Mouse (Mus musculus): ENCODE measurements around the gene Apoe. TPM values are rescaled to one million over a fixed set of nuclear protein-coding genes. Genes with fewer than 3 reads are reported as not detected.

The Apoe gene
- polyA plus RNA-seq, 1 experiment from 2014 or later, result 385 TPM

- 0 out of 2 replicates have a peak, but pooled peaks cover 23% of the 10 kb centered on the region for H3K36me3 ChIP-seq (replicated peaks)
- peaks cover 20% of the 10 kb centered on the region for H3K4me1 ChIP-seq
- WGBS, result 0% methylated on average over 39 of the region's 39 CpGs
- ATAC-seq (replicated peaks), result no peak
- H3K4me2 ChIP-seq, result peak overlapping the region; percentile 94
- H3K27me3 ChIP-seq (replicated peaks), result no peaks in the 10 kb centered on the region
- H3K27ac ChIP-seq, result peak overlapping the region; percentile 79
- H3K9ac ChIP-seq, result peak overlapping the region; percentile 90
- H3K4me3 ChIP-seq, result peak overlapping the region; percentile 88
- H3K9me3 ChIP-seq, result no peaks in the 10 kb centered on the region
Measured at GRCm38 (mm10) chr7:19714836-19715235, 15.8 kb upstream of the Apoe start.

DNA sequence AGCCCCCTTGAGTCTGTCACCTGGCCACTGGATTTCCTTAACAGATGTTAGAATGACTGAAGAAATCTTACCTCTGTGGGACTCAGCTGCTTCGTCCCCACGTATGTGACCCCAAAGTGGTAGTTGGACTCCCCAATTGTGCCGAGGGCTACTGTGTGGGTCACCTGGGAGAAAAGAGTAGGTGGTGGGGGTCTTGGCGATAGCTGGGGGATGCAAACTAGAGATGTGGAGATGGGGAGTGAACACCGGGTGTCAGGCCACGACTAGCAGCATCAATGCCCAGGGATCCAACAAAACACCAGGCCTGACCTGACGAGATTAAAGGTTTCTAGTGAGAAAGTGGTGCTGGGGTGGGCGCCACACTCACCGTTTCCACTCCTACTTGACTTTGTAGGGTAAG is 14.6 kb upstream of the Apoe start:
- no peak overlapping the region for H3K9ac ChIP-seq
- H3K4me1 ChIP-seq, result peaks cover 20% of the 10 kb centered on the region
- 0 out of 2 replicates have a peak, but pooled peaks cover 19% of the 10 kb centered on the region for H3K36me3 ChIP-seq (replicated peaks)
- 92% methylated on average over 9 of the region's 9 CpGs for WGBS
- no peak overlapping the region for H3K4me3 ChIP-seq
- no peak overlapping the region for H3K4me2 ChIP-seq
- no peak overlapping the region for H3K27ac ChIP-seq
- no peaks in the 10 kb centered on the region for H3K9me3 ChIP-seq
- no peaks in the 10 kb centered on the region for H3K27me3 ChIP-seq (replicated peaks)
- ATAC-seq (replicated peaks), result no peak

GRCm38 (mm10) chr7:19713196-19713595 is 14.2 kb upstream of the Apoe start:
- 0 out of 2 replicates have a peak, but pooled peaks cover 19% of the 10 kb centered on the region for H3K36me3 ChIP-seq (replicated peaks)
- H3K4me2 ChIP-seq, result no peak overlapping the region
- H3K9ac ChIP-seq, result no peak overlapping the region
- no peaks in the 10 kb centered on the region for H3K27me3 ChIP-seq (replicated peaks)
- no peak for ATAC-seq (replicated peaks)
- no peaks in the 10 kb centered on the region for H3K9me3 ChIP-seq
- peaks cover 20% of the 10 kb centered on the region for H3K4me1 ChIP-seq
- no peak overlapping the region for H3K4me3 ChIP-seq
- WGBS, result 56% methylated on average over 4 of the region's 4 CpGs
- H3K27ac ChIP-seq, result no peak overlapping the region

GRCm38 (mm10) chr7:19712414-19712813 is 13.4 kb upstream of the Apoe start:
- Histone ChIP-seq H3K27me3 (replicated peaks) (no peaks in the 10 kb centered on the region), H3K36me3 (replicated peaks) (0 out of 2 replicates have a peak, but pooled peaks cover 20% of the 10 kb centered on the region), H3K4me1 (peaks cover 20% of the 10 kb centered on the region), H3K9ac (no peak overlapping the region), H3K4me3 (no peak overlapping the region), H3K27ac (no peak overlapping the region), H3K4me2 (no peak overlapping the region), H3K9me3 (no peaks in the 10 kb centered on the region)
- WGBS, result 78% methylated on average over 4 of the region's 4 CpGs
- no peak for ATAC-seq (replicated peaks)

DNA sequence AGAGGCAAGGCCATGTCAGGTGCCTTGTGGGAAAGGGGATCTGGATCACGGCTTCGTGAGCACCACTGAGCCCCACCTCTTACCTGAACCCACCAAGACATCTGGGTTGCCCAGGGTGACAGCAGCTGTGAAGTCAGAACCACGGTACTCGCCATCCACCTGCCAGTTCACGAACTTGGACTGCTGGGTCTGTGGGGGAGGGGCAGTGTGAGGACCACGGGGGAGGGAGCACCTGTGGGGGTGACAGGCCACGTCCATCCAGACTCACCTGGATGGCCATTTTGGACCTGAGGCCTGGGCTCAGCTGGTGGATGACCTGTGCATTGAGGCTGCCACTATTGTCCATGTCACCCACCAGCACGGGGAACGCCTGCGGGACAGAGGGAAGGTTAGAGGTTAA is 11.7 kb upstream of the Apoe start:
- H3K36me3 ChIP-seq (replicated peaks), result 0 out of 2 replicates have a peak, but pooled peaks cover 22% of the 10 kb centered on the region
- 95% methylated on average over 10 of the region's 10 CpGs for WGBS
- peaks cover 13% of the 10 kb centered on the region for H3K4me1 ChIP-seq

GRCm38 (mm10) chr7:19705271-19705670 is 6.3 kb upstream of the Apoe start:
- 95% methylated on average over 7 of the region's 7 CpGs for WGBS
- no peaks in the 10 kb centered on the region for H3K4me1 ChIP-seq

More for the DNA sequence above, 11.7 kb upstream of the Apoe start:
- H3K9me3 ChIP-seq, result no peaks in the 10 kb centered on the region
- H3K4me3 ChIP-seq, result no peak overlapping the region
- H3K4me2 ChIP-seq, result no peak overlapping the region
- H3K27ac ChIP-seq, result no peak overlapping the region
- H3K27me3 ChIP-seq (replicated peaks), result no peaks in the 10 kb centered on the region
- H3K9ac ChIP-seq, result no peak overlapping the region
- no peak for ATAC-seq (replicated peaks)

GRCm38 (mm10) chr7:19704475-19704874 is 5.5 kb upstream of the Apoe start:
- Histone ChIP-seq H3K9ac (no peak overlapping the region), H3K4me2 (no peak overlapping the region), H3K36me3 (replicated peaks) (peaks cover 10% of the 10 kb centered on the region; the same call in 1 of the 2 replicates), H3K27me3 (replicated peaks) (no peaks in the 10 kb centered on the region), H3K9me3 (no peaks in the 10 kb centered on the region), H3K4me3 (no peak overlapping the region), H3K4me1 (peaks cover 2% of the 10 kb centered on the region), H3K27ac (no peak overlapping the region)
- 87% methylated on average over 4 of the region's 4 CpGs for WGBS
- ATAC-seq (replicated peaks), result no peak

More at GRCm38 (mm10) chr7:19705271-19705670, 6.3 kb upstream of the Apoe start:
- no peak overlapping the region for H3K27ac ChIP-seq
- no peak for ATAC-seq (replicated peaks)
- no peaks in the 10 kb centered on the region for H3K9me3 ChIP-seq
- H3K27me3 ChIP-seq (replicated peaks), result no peaks in the 10 kb centered on the region
- no peak overlapping the region for H3K9ac ChIP-seq
- no peak overlapping the region for H3K4me2 ChIP-seq
- no peak overlapping the region for H3K4me3 ChIP-seq
- H3K36me3 ChIP-seq (replicated peaks), result peaks cover 14% of the 10 kb centered on the region; the same call in 1 of the 2 replicates

- WGBS, result 92% methylated on average over 16 of the region's 16 CpGs
- Histone ChIP-seq H3K27me3 (replicated peaks) (no peaks in the 10 kb centered on the region), H3K4me1 (peaks cover 17% of the 10 kb centered on the region), H3K27ac (no peak overlapping the region), H3K4me2 (no peak overlapping the region), H3K9me3 (no peaks in the 10 kb centered on the region), H3K4me3 (no peak overlapping the region), H3K9ac (no peak overlapping the region), H3K36me3 (replicated peaks) (peaks cover 10% of the 10 kb centered on the region; the same call in 1 of the 2 replicates)
- ATAC-seq (replicated peaks), result no peak
Measured at GRCm38 (mm10) chr7:19702859-19703555, 4.0 kb upstream of the Apoe start.

DNA sequence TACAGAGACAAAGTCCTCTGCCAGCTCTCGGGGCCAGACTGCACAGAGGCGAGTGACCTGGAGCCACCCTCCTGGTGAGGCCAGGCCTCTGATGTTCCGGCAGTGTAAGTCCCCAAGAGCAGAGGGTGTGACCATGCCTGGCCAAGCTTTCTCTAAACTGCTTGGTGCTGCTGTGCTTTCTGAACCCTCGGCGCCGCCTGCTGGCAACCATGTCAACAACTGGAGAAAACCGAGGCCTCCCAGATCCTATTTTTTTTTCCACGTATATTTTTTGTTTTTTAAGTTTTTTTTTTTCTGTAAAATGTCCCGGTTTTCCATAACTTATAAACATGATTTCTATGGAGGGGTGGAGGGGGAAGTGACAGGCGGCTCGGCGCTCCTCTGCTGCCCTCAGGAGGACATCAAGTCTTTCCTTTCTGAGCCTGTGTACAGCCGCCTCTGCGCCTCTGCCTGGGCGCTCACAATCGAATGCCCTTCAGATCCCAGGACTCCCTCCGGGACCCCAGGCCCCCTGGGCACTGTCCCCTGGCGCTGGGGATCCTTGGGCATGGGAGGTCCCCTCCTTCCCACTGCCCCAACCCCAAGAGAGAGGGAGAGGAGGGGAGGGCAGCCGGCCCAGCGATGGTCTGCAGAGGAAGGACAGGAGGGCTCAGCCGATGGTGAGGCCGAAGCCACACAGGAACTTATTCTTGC is 2.2 kb upstream of the Apoe start:
- Histone ChIP-seq H3K27ac (no peak overlapping the region), H3K9me3 (no peaks in the 10 kb centered on the region), H3K27me3 (replicated peaks) (no peaks in the 10 kb centered on the region), H3K36me3 (replicated peaks) (peaks cover 8% of the 10 kb centered on the region; the same call in 1 of the 2 replicates), H3K9ac (no peak overlapping the region), H3K4me3 (no peak overlapping the region), H3K4me2 (peak overlapping the region; percentile 8; the same call in 1 of the 2 replicates), H3K4me1 (peaks cover 18% of the 10 kb centered on the region)
- peak; percentile 49 for ATAC-seq (replicated peaks)
- WGBS, result 28% methylated on average over 22 of the region's 22 CpGs

DNA sequence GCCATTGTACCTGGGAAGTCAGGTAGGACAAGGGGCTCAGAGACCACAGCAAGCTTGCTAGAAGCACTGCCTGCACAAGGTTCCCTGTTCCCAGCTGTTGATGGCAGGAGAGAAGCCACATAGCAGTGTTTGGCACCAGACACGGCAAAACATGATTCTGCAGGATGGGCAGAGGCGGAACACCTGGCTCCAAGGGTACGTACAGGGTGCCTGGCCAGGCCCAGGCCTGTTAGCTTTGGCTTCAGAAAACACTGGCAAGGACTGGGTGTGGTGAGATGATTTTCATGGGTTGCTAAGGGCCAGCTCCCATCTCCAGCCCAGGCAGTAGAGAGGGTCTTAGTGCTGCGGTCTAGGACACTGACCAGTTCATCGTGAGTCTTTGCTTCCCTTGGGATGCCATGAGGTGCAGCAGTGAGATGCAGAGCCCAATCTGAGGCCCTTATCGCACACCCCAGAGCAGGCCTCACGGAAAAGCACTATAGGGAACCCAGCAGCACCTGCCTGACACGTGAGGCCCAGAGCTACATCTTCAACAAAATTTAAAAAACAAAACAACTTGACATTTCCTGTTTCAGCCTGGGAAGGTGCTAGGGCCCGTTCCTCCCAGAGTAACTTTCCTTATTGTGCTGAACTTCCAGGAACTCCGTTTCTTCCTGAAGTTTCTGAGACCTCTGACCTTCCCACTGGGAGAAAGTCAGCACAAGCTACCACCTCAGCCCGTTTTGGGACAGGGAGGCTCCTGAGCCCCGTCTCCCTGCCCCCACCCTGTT is 1.5 kb upstream of the Apoe start:
- Histone ChIP-seq H3K4me1 (peaks cover 18% of the 10 kb centered on the region), H3K27me3 (replicated peaks) (no peaks in the 10 kb centered on the region), H3K4me3 (no peak overlapping the region), H3K9ac (no peak overlapping the region), H3K9me3 (no peaks in the 10 kb centered on the region), H3K36me3 (replicated peaks) (peaks cover 8% of the 10 kb centered on the region; the same call in 1 of the 2 replicates), H3K4me2 (peak overlapping the region; percentile 8; the same call in 1 of the 2 replicates), H3K27ac (no peak overlapping the region)
- no peak for ATAC-seq (replicated peaks)
- WGBS, result 61% methylated on average over 12 of the region's 12 CpGs

DNA sequence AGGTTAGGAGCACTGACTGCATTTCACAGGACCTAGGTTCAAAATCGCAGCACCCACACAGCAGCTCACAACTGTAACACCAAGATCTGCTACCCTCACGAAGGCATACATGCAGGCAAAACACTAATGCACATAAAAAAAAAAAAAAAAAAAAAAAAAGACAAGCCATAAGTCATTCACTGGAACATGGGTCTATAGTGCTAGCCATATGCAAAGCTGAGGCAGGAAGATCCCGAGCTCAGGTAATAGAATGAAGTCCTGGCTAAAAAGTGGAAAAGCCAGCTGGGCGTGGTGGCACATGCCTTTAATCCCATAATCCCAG is 800 bp upstream of the Apoe start:
- no peak overlapping the region for H3K27ac ChIP-seq
- H3K9me3 ChIP-seq, result no peaks in the 10 kb centered on the region
- peaks cover 8% of the 10 kb centered on the region; the same call in 1 of the 2 replicates for H3K36me3 ChIP-seq (replicated peaks)
- ATAC-seq (replicated peaks), result no peak
- peaks cover 18% of the 10 kb centered on the region for H3K4me1 ChIP-seq
- H3K4me3 ChIP-seq, result no peak overlapping the region
- H3K9ac ChIP-seq, result no peak overlapping the region
- no peak overlapping the region for H3K4me2 ChIP-seq
- 84% methylated on average over 4 of the region's 4 CpGs for WGBS
- no peaks in the 10 kb centered on the region for H3K27me3 ChIP-seq (replicated peaks)

Measured in midbrain, embryonic 15.5 days (tissue).